Mouse (Mus musculus) neural tube, embryonic 11.5 days (tissue): ENCODE measurements around the gene Npr3. TPM values are rescaled to one million over a fixed set of nuclear protein-coding genes. Genes with fewer than 3 reads are reported as not detected.
"Not testable (repeated sequence)": the region's sequence is repeated elsewhere in the genome, so short reads cannot be mapped to it uniquely, and the experiment has no call there.

Experiments
- ATAC-seq: fragments of 200-750 bp; cut with Nextera tagmentation; 2 replicates; pipeline ENCODE4 v1.8.0; 2017; ENCODE audit warnings: moderate number of reproducible peaks, mild to moderate bottlenecking, moderate TSS enrichment, moderate library complexity; ENCODE audit not compliant: insufficient read depth, low FRiP score, low TSS enrichment
- DNase-seq: peaks from one replicate; pipeline ENCODE4 v3.0.0-alpha.2; 2015; ENCODE audit warnings: low spot score
- H3K27ac ChIP-seq: fragments of 300-500 bp; sonication (generic); 2 replicates; pipeline ENCODE4 v1.5.1; 2014; ENCODE audit warnings: low read depth, mild to moderate bottlenecking, low read length
- H3K27me3 ChIP-seq: fragments of 300-500 bp; sonication (generic); 2 replicates; pipeline ENCODE4 v1.6.1; 2014; ENCODE audit warnings: mild to moderate bottlenecking, low read length, mixed read lengths; ENCODE audit not compliant: control insufficient read depth, insufficient read depth
- H3K36me3 ChIP-seq: fragments of 300-500 bp; sonication (generic); 2 replicates; pipeline ENCODE4 v1.6.1; 2014; ENCODE audit warnings: mild to moderate bottlenecking, low read length, moderate library complexity, mixed read lengths; ENCODE audit not compliant: control insufficient read depth, insufficient read depth
- H3K4me1 ChIP-seq: fragments of 300-500 bp; sonication (generic); 2 replicates; pipeline ENCODE4 v1.6.1; 2014; ENCODE audit warnings: low read length, mixed read lengths; ENCODE audit not compliant: control insufficient read depth, insufficient read depth
- H3K4me2 ChIP-seq: fragments of 300-500 bp; sonication (generic); 2 replicates; pipeline ENCODE4 v1.6.1; 2014; ENCODE audit warnings: low read depth, mild to moderate bottlenecking, moderate library complexity
- H3K4me3 ChIP-seq: fragments of 300-500 bp; sonication (generic); 2 replicates; pipeline ENCODE4 v1.5.1; 2014; ENCODE audit warnings: low read depth, low read length
- H3K9ac ChIP-seq: fragments of 300-500 bp; sonication (generic); 2 replicates; pipeline ENCODE4 v1.6.1; 2014; ENCODE audit warnings: mild to moderate bottlenecking, low read length
- H3K9me3 ChIP-seq: fragments of 300-500 bp; sonication (generic); 2 replicates; pipeline ENCODE4 v1.6.1; 2016; ENCODE audit warnings: low read length; ENCODE audit not compliant: control insufficient read depth
- WGBS: fragments of 180-500 bp; shearing (Covaris S2); extraction: QIAGEN DNeasy Blood & Tissue Kit; methylation state at CpG from one replicate; pipeline ENCODE4 v1.1.7; 2014; 5-methylcytosine and 5-hydroxymethylcytosine counted together
- polyA plus RNA-seq: library from polyadenylated mRNA; unstranded; fragments of >200 nt; fragmentation: Nextera tagmentation; extraction: Ambion mirVana; gene quantifications from 2 replicates; pipeline ENCODE4 v1.2.1, GENCODE M21; 2014

The Npr3 gene
- polyA plus RNA-seq, 1 experiment from 2014 or later, result 4.8 TPM

- ATAC-seq (no peak), DNase-seq (no peak)
- H3K4me3 ChIP-seq, result no peak overlapping the region
- H3K9me3 ChIP-seq, result no peaks in the 10 kb centered on the region
- no peak overlapping the region for H3K9ac ChIP-seq
- H3K4me1 ChIP-seq, result no peaks in the 10 kb centered on the region
- H3K36me3 ChIP-seq, result no peaks in the 10 kb centered on the region
- no peak overlapping the region for H3K4me2 ChIP-seq
- H3K27ac ChIP-seq, result no peak overlapping the region
- 82% methylated on average over 1 of the region's 1 CpGs for WGBS
- H3K27me3 ChIP-seq, result no peaks in the 10 kb centered on the region
Measured at GRCm38 (mm10) chr15:11835913-11836312, 71.2 kb downstream of the Npr3 start.

GRCm38 (mm10) chr15:11822347-11822746, 84.7 kb downstream of the Npr3 start:
- not testable (repeated sequence) for DNase-seq, H3K9me3 ChIP-seq, H3K27ac ChIP-seq, ATAC-seq, H3K36me3 ChIP-seq, H3K4me2 ChIP-seq, H3K9ac ChIP-seq, H3K4me1 ChIP-seq, H3K27me3 ChIP-seq, H3K4me3 ChIP-seq
- WGBS, result 47% methylated on average over 6 of the region's 6 CpGs

DNA sequence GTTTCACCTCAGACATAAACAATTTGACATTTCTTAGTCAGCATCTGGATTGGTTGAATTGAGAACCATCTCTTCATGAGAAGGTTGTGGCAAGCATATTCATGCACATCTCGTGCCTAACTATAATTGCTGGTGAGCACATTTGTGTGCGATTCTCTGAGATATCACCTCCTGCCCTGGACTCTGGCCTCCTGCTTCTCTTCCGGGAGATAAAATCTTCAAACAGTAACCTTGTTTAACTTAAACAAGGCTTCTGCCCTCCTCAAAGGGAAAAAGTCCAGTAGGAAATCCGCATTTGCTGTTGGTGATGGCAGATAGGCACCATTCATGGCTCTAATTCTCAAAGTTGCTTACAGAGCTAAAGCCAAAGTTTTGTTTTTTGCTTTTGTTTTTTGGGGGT, 91.5 kb downstream of the Npr3 start:
- H3K4me1 ChIP-seq, result no peaks in the 10 kb centered on the region
- ATAC-seq (no peak), DNase-seq (no peak)
- no peaks in the 10 kb centered on the region for H3K9me3 ChIP-seq
- no peak overlapping the region for H3K4me3 ChIP-seq
- H3K27me3 ChIP-seq, result no peaks in the 10 kb centered on the region
- no peak overlapping the region for H3K4me2 ChIP-seq
- no peak overlapping the region for H3K9ac ChIP-seq
- WGBS, result 75% methylated on average over 4 of the region's 4 CpGs
- H3K36me3 ChIP-seq, result no peaks in the 10 kb centered on the region
- H3K27ac ChIP-seq, result no peak overlapping the region

- H3K4me3 ChIP-seq, result no peak overlapping the region
- H3K4me1 ChIP-seq, result no peaks in the 10 kb centered on the region; the same call in 1 of the 2 replicates
- no peaks in the 10 kb centered on the region for H3K36me3 ChIP-seq
- no peak overlapping the region for H3K4me2 ChIP-seq
- no peak overlapping the region for H3K9ac ChIP-seq
- H3K9me3 ChIP-seq, result no peaks in the 10 kb centered on the region
- ATAC-seq (no peak), DNase-seq (no peak)
- H3K27me3 ChIP-seq, result no peaks in the 10 kb centered on the region
- no peak overlapping the region for H3K27ac ChIP-seq
- 58% methylated on average over 4 of the region's 4 CpGs for WGBS
Measured at GRCm38 (mm10) chr15:11803576-11803975, 103.5 kb downstream of the Npr3 start.

- WGBS, result 68% methylated on average over 13 of the region's 13 CpGs
- Histone ChIP-seq H3K9me3 (no peaks in the 10 kb centered on the region), H3K36me3 (no peaks in the 10 kb centered on the region), H3K9ac (no peak overlapping the region), H3K4me3 (no peak overlapping the region), H3K27me3 (no peaks in the 10 kb centered on the region), H3K4me1 (no peaks in the 10 kb centered on the region; the same call in 1 of the 2 replicates), H3K4me2 (no peak overlapping the region), H3K27ac (no peak overlapping the region)
- ATAC-seq, result no peak
- no peak for DNase-seq
Measured at GRCm38 (mm10) chr15:11801863-11802722, 105.0 kb downstream of the Npr3 start.

DNA sequence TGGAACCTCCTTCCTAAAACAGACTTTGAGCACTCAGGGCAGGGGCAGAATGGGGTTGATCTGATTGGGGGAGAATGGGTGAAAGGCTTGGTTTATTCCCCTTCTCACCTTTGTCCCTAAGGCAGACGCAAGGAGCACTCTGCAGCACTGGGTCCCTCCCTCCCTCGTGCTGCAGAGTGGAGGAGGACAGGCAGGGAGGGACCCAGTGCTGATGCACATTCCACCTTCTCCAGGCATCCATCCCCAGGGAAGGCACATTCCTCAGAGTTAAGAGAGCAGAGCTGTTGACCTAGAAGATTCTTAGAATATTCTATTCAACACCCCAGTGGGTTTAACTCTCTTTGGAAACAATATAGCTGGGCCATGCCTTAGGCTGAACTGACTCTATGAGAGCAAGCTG, 112.5 kb downstream of the Npr3 start:
- H3K4me3 ChIP-seq, result no peak overlapping the region
- H3K9ac ChIP-seq, result no peak overlapping the region
- WGBS, result 34% methylated on average over 2 of the region's 2 CpGs
- no peaks in the 10 kb centered on the region for H3K36me3 ChIP-seq
- ATAC-seq (no peak), DNase-seq (no peak)
- H3K27ac ChIP-seq, result no peak overlapping the region
- no peaks in the 10 kb centered on the region for H3K4me1 ChIP-seq
- no peak overlapping the region for H3K4me2 ChIP-seq
- no peaks in the 10 kb centered on the region for H3K9me3 ChIP-seq
- H3K27me3 ChIP-seq, result no peaks in the 10 kb centered on the region

Other genes starting within 250 kb of the Npr3 start
- 735 and 745 TPM in 2 replicates for gene Sub1, start 89.7 kb upstream of the Npr3 start, polyA plus RNA-seq
- gene Zfr, start 210.5 kb upstream of the Npr3 start, polyA plus RNA-seq, result 153 and 156 TPM in 2 replicates